Mouse (Mus musculus) lung, postnatal 25 days (tissue): ENCODE results near the gene Ppm1j.
"Not testable (repeated sequence)": the region's sequence is repeated elsewhere in the genome, so short reads cannot be mapped to it uniquely, and the experiment has no call there.

Source experiments
- DNase-seq: peaks from one replicate; pipeline ENCODE4 v3.0.0; 2022; ENCODE audit warnings: low spot score

Gene Ppm1j

DNA sequence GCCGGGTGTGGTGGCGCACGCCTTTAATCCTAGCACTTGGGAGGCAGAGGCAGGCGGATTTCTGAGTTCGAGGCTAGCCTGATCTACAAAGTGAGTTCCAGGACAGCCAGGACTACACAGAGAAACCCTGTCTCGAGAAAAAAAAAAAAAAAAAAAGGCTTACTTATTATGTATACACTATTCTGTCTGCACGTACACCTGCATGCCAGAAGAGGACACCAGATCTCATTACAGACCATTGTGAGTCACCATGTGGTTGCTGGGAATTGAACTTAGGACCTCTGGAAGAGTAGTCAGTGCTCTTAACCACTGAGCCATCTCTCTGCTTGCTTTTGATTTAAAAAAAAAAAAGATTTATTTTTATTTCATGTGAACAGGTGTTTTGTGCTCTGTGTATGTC, 32.4 kb downstream of the Ppm1j start:
- not testable (repeated sequence) for DNase-seq

DNA sequence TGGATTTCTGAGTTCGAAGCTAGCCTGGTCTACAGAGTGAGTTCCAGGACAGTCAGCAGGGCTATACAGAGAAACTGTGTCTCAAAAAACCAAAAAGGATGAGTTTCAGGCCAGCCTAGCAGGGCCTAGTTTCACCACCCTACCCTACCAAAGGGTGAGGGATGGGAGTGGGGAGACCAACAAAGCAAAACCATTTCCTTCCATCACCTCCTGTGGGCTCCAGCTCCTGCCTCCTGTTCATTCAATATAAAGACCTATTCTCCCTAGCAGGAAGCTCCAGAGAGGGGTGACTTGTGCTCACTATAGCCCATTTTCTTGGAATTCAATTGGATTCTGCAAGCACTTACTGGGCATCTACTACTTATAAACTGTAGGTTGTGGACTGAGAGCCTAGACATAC, 33.9 kb downstream of the Ppm1j start:
- DNase-seq, result no peak

DNA sequence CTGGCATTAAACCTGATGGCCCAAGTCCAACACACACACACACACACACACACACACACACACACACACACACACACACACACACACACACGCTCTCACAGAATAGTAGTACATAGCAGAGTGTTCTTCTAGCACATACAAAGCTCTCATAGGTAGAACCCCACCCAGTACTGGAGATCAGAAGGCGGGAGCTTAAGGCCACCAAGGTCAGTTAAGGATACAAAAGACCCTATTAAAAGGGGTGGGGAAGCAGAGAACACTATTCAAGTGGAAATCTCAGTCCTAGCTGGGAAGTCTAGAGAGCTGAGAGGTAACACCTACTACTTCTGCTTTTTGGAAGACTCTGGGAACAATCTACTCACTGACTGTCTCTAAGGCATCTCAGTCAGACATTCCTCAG, 34.5 kb downstream of the Ppm1j start:
- no peak for DNase-seq

DNA sequence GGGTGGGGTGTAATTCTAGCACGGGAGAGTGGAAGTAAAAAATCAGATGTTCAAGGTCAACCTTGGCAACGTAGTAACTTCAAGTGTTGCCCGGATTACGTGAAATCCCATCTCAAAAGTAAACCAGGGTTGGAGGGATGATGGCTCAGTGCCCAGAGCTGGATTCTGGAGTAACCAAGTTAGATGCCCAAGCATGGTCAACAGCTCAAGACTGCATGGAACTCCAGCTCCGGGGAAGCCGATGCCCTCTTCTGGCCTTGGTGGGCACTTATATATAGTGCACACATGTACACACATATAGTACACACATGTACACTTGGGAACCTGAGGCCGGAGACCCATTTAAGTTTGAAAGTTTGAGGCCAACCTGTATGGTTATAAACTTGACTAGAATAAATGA, 35.3 kb downstream of the Ppm1j start:
- DNase-seq, result no peak

DNA sequence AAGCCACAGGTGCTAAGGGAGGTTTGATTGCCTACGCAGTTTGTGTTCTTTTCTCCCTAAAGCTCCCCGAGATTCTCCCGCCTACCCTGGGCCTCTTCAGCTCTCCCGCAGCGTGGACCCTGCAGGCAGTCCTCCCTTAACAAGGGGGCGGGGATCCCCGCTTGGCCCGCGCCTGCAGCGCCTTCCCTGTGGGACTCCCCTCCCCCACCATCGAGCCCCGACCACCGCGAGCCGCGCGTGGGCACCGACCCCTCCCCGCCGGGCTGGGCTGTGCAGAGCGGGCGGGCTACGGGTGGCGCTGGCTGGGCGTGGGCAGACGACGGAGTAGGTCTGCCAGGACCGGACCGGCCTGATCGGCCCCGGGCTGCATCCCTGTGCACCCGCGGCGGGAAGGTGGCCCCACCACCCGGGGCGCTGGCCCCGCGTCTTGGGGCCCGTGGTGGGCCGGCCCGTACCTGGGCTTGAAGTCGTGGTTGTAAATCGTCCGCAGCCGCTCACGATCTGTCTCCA, 36.7 kb downstream of the Ppm1j start:
- DNase-seq, result peak; percentile 41

DNA sequence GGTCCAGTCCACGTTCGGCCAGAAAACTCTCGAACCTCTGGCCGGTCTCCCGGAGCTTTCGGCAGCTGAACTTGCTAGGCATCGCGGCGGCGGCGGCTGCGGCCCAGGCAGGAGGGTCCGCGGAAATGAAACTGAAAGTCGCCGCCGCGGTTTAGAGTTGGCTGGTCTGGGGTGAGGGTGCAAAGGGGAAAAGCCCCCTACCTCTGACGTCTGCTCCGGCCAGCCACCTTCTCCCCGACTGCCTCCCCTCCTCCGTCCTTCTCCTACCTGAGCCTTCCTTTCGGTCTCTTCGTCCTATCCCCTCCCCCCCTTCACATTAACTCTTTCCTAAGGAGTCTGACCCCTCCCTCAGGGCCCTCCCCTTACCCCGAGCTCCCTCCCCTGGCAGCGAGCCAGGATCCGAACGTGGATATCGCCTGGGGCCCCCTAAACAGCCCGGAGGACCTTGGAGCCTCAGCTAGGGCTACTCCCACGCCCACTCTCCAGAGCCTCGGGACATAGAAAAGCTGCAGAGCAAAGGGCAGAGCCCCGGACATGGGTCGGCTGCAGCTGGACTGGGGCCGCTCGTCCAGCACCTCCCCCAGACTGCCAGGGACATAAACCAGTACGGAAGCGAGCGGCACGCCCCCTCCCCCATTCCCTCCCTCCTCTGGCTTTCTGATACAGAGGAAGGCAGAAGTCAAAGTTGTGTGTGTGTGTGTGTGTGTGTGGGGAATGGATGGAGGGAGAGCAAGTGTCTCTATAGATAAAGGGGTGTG, 37.3 kb downstream of the Ppm1j start, which contains the start of gene Mov10:
Gene Mov10, minus strand, starts transcription at position 573 of the 758 bp plus-strand sequence.
- DNase-seq, result peak; percentile 67

DNA sequence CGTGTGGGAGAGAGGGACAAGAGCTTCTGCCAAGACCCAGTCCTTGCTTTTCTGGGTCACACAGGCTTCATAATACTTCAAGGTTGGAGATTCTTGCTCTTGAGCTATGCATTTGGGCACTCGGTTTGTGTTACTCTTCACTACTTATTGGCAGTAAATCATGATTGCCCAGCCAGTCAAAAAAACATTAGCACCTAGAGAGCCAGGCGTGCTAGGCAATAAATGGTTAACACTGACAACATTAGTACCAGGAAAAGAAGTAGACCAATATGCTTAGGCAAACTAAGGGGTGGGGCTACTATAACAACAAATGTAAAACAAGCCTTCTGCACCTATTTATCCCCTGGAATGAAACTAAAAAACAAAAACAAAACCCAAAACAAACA, 37.9 kb downstream of the Ppm1j start:
- DNase-seq, result no peak

DNA sequence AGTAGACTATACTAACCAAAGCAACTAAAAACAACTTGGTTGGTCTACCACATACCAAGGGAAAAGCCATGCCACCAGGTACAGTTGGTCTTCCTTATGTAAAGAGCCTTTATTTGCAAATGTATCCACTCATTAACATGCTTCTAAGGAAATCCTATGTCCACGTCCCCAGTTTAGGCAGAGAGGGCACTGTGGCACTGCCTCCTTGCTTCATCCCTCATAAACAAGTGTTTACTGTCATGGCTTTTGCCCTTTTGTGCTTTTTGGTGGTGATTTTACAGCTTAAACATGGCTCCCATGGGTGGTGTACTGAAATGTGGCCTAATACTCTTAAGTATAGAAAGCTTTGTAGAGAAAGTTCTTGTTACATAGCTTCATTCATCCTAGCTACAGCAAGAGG, 39.6 kb downstream of the Ppm1j start:
- DNase-seq, result no peak

DNA sequence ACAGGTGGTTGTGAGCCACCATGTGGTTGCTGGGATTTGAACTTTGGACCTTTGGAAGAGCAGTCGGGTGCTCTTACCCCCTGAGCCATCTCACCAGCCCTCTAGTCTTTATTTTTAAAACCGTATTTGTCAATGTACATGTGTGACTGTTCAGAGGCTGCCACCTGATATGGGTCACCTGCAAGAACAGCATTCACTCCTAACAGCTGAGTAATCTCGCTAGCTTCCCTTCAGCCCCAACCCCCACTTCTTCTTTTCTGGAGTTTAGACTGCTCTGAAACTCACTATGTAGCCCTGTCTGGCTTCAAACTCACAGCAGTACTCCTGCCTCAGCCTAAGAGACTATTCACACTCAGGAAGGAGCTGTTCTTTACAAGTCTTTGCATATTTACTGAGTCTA, 41.6 kb downstream of the Ppm1j start:
- DNase-seq, result no peak
